Mouse (Mus musculus): Measurements from ENCODE around the gene Pmvk.

The Pmvk gene

GRCm38 (mm10) chr3:89454401-89455177 lies at the start of gene Pmvk:
TSS of gene Pmvk (plus strand) at chr3:89454541.
- in situ Hi-C loops (cut with MboI; ENCODE audit: low pct_unique_long_range_greater_than_20kb in 1 of 2, low sequenced_read_pairs in 2 of 2, unreplicated experiment in 1 of 2), result no loop called here

GRCm38 (mm10) chr3:89406887-89407286 lies 47.5 kb upstream of the Pmvk start:
- in situ Hi-C loops (cut with MboI; ENCODE audit: low pct_unique_long_range_greater_than_20kb in 1 of 2, low sequenced_read_pairs in 2 of 2, unreplicated experiment in 1 of 2), result no loop called here

GRCm38 (mm10) chr3:89408448-89408847 lies 45.9 kb upstream of the Pmvk start:
- in situ Hi-C loops (cut with MboI; ENCODE audit: low pct_unique_long_range_greater_than_20kb in 1 of 2, low sequenced_read_pairs in 2 of 2, unreplicated experiment in 1 of 2), result no loop called here

GRCm38 (mm10) chr3:89409701-89410100 lies 44.6 kb upstream of the Pmvk start:
- in situ Hi-C loops (cut with MboI; ENCODE audit: low pct_unique_long_range_greater_than_20kb in 1 of 2, low sequenced_read_pairs in 2 of 2, unreplicated experiment in 1 of 2), result no loop called here

- in situ Hi-C loops (cut with MboI; ENCODE audit: low pct_unique_long_range_greater_than_20kb in 1 of 2, low sequenced_read_pairs in 2 of 2, unreplicated experiment in 1 of 2), result no loop called here
These were observed 43.5 kb upstream of the Pmvk start for GRCm38 (mm10) chr3:89410864-89411263.

- in situ Hi-C loops (cut with MboI; ENCODE audit: low pct_unique_long_range_greater_than_20kb in 1 of 2, low sequenced_read_pairs in 2 of 2, unreplicated experiment in 1 of 2), result no loop called here
These were observed 42.6 kb upstream of the Pmvk start, which contains the start of gene Flad1 for GRCm38 (mm10) chr3:89411490-89412393. TSS of gene Flad1 (minus strand) at chr3:89411870.

GRCm38 (mm10) chr3:89416158-89416557 lies 38.2 kb upstream of the Pmvk start:
- in situ Hi-C loops (cut with MboI; ENCODE audit: low pct_unique_long_range_greater_than_20kb in 1 of 2, low sequenced_read_pairs in 2 of 2, unreplicated experiment in 1 of 2), result no loop called here

- in situ Hi-C loops (cut with MboI; ENCODE audit: low pct_unique_long_range_greater_than_20kb in 1 of 2, low sequenced_read_pairs in 2 of 2, unreplicated experiment in 1 of 2), result no loop called here
These were observed 37.2 kb upstream of the Pmvk start for GRCm38 (mm10) chr3:89417131-89417530.

- in situ Hi-C loops (cut with MboI; ENCODE audit: low pct_unique_long_range_greater_than_20kb in 1 of 2, low sequenced_read_pairs in 2 of 2, unreplicated experiment in 1 of 2), result no loop called here
These were observed 36.5 kb upstream of the Pmvk start for GRCm38 (mm10) chr3:89417840-89418169.

GRCm38 (mm10) chr3:89418170-89418860 lies 36.0 kb upstream of the Pmvk start, which contains the start of the genes Cks1b and Shc1:
TSS of gene Cks1b (minus strand) at chr3:89418383.
TSS of gene Shc1 (plus strand) at chr3:89418443.
- in situ Hi-C loops (cut with MboI; ENCODE audit: low pct_unique_long_range_greater_than_20kb in 1 of 2, low sequenced_read_pairs in 2 of 2, unreplicated experiment in 1 of 2), result no loop called here

GRCm38 (mm10) chr3:89418861-89419250 lies 35.5 kb upstream of the Pmvk start:
- in situ Hi-C loops (cut with MboI; ENCODE audit: low pct_unique_long_range_greater_than_20kb in 1 of 2, low sequenced_read_pairs in 2 of 2, unreplicated experiment in 1 of 2), result no loop called here

- in situ Hi-C loops (cut with MboI; ENCODE audit: low pct_unique_long_range_greater_than_20kb in 1 of 2, low sequenced_read_pairs in 2 of 2, unreplicated experiment in 1 of 2), result no loop called here
These were observed 34.8 kb upstream of the Pmvk start for GRCm38 (mm10) chr3:89419571-89419970.

GRCm38 (mm10) chr3:89419981-89420380 lies 34.4 kb upstream of the Pmvk start:
- in situ Hi-C loops (cut with MboI; ENCODE audit: low pct_unique_long_range_greater_than_20kb in 1 of 2, low sequenced_read_pairs in 2 of 2, unreplicated experiment in 1 of 2), result no loop called here

GRCm38 (mm10) chr3:89420421-89420820 lies 33.9 kb upstream of the Pmvk start:
- in situ Hi-C loops (cut with MboI; ENCODE audit: low pct_unique_long_range_greater_than_20kb in 1 of 2, low sequenced_read_pairs in 2 of 2, unreplicated experiment in 1 of 2), result no loop called here

GRCm38 (mm10) chr3:89421002-89421774 lies 33.2 kb upstream of the Pmvk start:
- in situ Hi-C loops (cut with MboI; ENCODE audit: low pct_unique_long_range_greater_than_20kb in 1 of 2, low sequenced_read_pairs in 2 of 2, unreplicated experiment in 1 of 2), result no loop called here

GRCm38 (mm10) chr3:89421810-89422473 lies 32.4 kb upstream of the Pmvk start:
- in situ Hi-C loops (cut with MboI; ENCODE audit: low pct_unique_long_range_greater_than_20kb in 1 of 2, low sequenced_read_pairs in 2 of 2, unreplicated experiment in 1 of 2), result no loop called here

GRCm38 (mm10) chr3:89422556-89423205 lies 31.7 kb upstream of the Pmvk start:
- in situ Hi-C loops (cut with MboI; ENCODE audit: low pct_unique_long_range_greater_than_20kb in 1 of 2, low sequenced_read_pairs in 2 of 2, unreplicated experiment in 1 of 2), result no loop called here
